Mouse (Mus musculus): ENCODE measurements around the gene Pik3c2b.

The Pik3c2b gene

DNA sequence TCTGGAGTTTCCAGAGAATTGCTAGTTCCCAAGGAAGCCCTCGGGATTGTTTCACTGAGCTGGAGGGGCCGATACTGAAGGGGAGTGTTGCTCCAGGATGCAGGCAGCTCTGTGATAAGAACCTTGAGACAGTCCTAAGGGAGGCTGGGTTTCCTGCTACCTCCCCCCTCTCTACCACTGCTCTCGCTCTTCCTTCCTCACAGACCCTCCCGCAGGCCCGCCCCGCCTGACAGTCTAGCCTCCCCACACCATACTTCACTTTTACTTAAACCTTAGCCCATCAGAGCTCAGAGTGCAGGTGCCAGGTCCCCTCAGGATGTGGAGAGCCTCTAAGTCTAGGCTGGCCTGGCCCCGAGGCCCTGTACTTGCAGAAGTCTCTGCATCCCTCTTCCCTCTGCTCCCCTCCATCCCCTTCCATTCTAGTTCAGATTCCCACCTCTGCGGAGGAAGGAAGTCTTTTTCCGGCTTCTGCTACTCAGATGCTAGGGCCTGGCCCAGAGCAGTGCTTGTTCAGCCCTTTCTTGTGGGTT, 27.9 kb downstream of the Pik3c2b start:
- peak; percentile 70 for DNase-seq

DNA sequence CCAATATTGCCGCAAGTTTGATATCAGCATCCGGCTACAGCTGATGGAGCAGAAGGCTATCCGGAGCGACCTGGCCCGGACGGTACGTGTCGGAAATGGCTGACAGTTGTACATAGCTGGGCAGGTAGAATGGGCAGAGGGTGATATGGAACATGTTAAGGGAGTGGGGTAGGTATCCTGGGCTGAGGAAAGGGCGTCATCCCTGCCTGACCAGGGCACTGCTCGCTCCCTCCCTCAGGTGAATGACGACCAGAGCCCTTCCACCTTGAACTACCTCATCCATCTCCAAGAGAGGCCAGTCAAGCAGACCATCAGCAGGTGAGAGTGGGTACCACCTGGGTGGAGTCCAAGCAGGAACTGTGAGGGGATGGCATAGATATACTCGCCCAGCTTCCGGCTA, 29.1 kb downstream of the Pik3c2b start:
- DNase-seq, result no peak

DNA sequence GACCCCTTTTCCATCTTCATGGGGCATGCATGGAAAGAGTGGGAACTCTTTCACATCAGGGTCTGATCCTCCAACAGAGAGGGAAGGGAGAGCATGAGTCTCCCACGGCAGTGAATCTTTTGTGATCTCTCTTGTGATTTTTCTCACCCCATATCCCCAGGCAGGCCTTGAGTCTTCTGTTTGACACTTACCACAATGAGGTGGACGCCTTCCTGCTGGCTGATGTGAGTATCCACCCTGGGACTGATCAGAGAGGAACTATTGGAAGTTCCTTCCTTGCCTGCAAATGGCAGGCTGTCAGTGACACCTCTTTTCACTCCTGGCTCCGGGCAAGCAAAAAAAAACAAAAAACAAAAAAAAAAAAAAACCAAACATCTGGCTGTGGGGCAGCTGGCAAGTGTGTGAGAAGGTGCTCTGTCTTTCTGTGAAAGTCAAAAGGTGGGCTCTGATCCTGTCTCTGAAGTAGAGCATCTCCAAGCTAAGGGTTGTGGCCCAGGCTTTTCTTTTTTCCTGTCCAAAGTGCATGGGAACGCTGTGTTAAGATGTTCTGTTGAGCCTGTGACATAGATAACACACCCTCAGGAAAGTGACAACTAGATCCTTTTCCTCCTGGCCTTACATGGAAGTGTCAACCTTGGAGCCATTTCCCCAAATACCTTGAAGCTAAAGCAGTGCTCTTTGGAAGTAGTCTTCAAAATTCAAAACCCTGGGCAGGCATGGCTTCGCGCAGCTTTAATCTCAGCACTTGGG, 30.4 kb downstream of the Pik3c2b start:
- DNase-seq, result no peak

DNA sequence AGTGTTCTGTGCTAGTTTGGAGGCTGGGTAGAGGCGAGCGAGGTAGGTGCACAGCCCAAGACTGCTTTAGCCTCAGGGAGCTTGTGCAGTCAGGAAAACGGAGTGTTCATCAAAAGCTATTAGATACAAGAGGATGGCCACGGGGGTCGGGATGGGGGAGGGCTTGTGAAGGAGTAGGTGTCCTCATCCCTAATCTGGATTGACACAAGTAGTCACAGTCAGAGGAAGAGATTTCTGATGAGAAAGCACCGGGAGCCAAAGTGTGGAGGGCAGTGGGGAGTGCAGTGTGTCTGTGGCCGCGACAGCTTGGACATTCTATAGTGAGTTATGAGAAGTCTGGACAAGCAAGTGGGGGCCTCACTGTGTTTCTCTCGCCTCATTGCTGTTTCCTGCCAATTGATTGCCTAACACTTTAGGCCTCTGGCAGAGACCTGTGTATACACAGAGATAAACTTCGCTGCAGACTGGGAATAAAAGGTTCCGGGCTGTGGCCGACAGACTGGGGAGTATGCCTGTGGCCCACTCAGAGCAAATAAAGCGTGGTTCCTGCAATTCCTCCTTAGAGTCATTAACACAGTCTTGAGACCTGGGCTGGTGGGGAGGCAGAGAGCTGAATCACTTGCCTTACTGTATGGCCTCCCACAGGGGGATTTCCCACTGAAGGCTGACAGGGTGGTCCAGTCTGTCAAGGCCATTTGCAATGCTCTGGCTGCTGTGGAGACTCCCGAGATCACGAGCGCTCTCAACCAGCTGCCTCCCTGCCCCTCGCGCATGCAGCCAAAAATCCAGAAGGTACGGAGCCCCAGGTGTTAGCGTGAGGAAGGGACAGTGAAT, 31.4 kb downstream of the Pik3c2b start:
- no peak for DNase-seq

DNA sequence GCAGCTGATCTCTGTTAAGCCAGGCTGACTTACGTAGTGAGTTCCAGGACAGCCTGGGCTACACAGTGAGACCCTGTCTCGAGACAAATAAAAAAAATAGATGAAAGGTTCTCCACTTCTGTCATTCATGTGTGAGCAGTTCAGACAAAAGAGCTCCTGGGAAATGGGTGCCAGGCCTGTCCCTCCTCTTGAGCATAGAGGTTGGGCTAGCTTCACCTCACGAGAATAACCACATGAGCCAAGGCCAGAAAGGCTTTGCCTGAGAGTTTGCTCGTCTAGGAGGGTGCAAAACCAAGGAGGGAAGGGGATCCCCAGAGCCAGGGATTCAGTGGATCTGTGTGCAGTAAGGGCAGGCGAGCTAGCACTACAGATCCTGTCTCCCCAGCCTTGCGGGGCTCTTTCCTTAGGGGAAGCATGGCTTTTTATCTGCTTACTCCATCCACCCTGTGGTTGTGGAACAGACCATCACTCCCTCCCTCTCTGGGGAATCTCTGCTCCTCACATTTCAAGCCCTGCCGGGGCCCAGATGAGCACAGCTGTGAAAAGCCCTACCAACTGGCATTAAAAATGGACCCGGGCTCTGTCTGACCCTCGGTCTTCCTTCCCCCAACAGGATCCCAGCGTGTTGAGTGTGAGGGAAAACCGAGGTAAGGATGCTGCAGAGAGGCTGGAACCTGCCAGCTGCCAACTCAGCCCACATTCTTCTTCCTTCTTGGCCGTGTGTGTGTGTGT, 32.3 kb downstream of the Pik3c2b start:
- no peak for DNase-seq

DNA sequence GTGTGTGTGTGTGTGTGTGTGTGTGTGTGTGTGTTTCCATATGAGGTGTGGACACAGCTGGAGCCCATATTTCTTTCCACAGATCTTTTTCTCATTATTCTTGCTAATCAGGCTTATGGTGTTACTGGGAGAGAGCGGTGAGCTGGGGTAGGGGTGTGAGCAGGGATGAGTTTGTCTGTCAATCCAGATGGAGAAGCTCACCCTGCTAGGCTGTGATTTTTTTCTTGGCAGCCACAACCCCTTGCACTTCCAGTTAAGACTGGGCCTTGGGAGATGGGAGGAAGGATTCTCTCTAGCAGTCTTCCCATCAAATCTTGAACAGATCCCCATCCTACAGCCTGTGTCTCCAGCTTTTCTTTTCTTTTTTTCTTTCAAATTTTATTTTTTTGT, 32.9 kb downstream of the Pik3c2b start:
- no peak for DNase-seq

DNA sequence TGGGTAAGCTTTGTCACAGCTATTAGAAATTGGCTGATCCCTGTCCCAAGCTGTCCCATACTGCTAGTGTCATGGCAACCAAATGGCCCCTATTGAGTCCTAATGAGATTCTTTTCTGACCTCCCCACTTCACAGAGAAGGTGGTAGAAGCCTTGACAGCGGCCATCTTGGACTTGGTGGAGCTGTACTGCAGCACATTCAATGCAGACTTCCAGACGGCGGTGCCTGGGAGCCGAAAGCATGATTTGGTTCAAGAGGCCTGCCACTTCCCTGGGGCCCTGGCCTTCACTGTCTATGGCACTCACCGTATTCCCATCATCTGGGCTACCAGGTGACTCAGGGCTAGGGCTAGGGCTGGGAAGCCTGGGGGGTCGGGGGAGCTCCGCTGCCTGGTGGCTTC, 34.0 kb downstream of the Pik3c2b start:
- DNase-seq, result no peak

DNA sequence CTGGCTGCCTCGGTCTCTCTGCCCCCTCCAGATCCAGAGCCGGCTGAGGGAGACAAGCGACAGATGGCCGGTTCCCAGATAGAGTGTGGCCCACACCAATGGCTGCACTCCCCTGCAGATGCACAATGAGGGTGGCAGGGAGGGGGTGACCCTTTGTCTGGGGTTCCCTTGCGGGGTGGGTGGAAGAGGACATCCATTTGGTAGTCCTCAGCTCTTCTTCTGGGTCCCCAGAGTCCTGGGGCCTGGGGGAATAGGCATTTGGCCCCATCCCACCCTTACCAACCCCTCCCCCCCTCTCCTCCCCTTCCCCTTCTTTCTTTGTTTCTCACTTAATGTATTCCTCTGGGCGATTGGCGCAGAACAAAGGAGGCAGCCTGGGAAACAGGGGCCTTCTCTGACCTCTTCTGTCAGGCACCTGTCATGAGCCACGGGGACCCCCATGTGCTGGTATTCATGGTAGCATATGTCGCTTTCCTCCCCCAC, 34.7 kb downstream of the Pik3c2b start:
- no peak for DNase-seq

DNA sequence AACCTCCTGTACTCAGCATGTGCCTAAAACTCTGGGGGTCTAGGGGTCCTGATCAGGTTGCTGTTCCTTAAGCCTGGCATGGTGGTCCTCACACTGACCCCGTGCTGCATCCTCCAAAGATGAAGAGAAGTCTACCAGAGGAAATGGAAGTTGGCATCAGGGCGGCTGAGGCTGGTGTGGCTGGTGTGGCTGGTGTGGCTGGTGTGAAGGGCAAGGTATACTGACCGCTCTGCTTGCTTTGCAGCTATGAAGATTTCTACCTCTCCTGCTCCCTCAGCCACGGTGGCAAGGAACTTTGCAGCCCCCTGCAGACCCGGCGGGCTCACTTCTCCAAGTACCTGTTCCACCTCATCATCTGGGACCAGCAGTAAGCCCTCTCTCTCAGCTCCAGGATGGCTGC, 35.2 kb downstream of the Pik3c2b start:
- DNase-seq, result no peak

DNA sequence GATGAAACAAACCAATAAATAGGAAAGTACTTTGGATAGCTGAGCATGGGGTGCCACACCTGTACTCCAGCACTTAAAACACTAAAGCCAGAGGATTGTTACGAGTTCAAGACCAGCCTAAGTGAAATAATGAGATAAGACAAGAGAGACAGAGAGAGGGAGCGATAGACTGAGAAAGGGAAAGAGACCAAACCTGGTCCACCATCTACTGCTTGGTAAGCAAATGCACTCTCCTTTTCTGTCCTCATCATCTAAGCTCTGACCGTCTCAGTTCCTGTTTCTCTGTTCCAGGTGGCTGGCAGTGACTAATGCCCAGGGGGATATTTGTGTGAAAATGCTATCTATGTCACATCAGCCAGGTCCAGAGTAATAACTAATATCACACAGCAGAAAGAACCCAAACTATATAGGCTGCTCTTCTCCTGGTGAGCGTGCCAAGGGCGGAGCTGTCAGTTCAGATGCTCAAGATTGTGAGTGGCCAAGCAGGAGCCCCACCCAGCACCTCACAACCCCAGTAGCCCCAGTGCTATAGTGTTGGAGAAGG, 37.6 kb downstream of the Pik3c2b start:
- DNase-seq, result no peak

DNA sequence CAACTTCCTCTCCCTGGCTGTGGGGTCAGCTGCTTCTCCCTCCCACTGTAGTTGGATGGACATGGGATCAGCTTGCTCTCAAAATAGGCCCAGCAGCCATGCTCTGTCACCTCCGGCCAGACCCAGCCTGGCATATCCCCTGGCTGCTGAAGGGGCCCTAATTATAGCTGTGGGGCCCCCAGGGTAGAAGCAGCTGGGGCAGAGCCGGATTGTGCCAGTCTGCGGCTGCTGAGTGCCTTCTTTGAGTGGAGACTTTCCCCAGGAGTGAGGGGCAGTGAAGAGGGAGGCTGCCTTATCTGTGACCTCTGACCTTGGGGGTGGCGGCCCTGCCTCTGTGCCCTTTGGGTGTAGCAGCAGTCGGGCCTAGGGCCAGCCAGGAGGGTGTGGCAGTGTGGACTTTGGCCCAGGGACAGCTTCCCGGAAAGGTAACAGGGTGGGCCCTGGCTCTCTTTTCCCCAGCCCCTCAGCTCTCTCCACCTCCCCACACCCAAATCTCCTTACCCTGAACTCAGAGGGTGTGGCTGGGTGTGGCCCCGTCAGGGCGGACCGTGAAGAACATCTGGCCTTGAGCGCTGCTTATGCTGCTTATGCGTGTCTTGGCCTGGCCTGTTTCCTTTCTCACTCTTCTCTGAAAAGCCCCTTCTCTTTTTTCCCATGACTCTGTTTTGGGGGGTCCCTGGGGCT, 38.6 kb downstream of the Pik3c2b start:
- no peak for DNase-seq

DNA sequence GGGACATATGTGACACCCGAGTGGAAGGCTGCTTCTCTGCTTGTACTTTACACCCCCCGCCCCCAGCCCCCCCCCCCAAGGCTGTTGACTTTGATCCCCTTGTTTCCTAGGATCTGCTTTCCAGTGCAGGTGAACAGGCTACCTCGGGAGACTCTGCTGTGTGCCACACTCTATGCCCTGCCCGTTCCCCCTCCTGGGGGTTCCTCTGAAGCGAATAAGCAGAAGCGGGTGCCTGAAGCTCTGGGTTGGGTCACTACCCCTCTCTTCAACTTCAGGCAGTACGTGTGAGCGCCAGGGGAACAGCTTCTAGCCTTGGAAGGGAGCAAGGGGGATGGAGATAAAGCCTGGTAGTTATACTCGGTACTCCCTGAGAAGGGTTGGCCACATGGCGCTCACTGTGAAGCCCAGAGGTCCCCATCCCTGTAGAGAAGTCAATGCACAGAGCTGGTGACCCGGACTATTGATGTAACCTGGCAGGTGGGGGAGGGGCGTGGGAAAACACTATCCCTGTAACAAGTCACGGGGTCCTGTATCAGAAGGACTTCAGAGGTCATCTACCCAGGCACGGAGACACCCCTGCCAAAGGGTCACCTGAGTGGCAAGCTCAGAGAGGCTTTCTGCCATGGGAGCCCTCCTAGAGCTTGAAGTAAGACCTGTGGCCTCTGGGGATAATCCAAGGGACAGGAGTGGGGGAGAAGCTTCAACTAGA, 39.4 kb downstream of the Pik3c2b start:
- no peak for DNase-seq

DNA sequence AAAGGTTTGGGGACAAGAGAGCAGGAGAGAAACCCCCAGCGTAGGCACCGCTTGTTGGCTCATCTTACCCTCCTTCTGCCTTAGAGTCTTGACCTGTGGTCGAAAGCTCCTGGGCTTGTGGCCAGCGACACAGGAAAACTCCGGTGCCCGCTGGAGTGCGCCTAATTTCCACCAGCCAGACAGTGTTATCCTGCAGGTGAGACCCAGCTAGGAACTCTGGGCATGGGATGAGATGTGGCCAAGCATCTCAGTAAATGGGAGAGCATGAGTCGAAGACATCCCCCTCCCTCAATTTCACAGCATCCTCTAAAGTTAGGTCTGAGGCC, 39.9 kb downstream of the Pik3c2b start:
- DNase-seq, result no peak

DNA sequence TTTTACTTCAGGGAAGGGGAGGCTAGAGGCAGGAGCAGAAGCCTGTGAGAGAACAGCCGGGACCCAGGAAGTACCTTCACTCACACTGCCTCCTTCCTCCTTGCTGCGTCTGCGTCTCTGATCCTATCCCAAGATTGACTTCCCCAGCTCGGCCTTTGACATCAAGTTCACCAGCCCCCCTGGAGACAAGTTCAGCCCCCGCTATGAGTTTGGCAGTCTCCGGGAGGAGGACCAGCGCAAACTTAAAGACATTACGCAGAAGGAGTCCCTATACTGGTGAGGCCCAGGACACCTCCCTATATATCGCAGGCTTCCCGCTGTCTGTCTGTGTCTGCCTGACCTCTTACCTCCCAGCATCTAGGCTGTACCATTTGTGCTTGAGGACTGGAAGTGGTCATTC, 41.3 kb downstream of the Pik3c2b start:
- DNase-seq, result no peak

DNA sequence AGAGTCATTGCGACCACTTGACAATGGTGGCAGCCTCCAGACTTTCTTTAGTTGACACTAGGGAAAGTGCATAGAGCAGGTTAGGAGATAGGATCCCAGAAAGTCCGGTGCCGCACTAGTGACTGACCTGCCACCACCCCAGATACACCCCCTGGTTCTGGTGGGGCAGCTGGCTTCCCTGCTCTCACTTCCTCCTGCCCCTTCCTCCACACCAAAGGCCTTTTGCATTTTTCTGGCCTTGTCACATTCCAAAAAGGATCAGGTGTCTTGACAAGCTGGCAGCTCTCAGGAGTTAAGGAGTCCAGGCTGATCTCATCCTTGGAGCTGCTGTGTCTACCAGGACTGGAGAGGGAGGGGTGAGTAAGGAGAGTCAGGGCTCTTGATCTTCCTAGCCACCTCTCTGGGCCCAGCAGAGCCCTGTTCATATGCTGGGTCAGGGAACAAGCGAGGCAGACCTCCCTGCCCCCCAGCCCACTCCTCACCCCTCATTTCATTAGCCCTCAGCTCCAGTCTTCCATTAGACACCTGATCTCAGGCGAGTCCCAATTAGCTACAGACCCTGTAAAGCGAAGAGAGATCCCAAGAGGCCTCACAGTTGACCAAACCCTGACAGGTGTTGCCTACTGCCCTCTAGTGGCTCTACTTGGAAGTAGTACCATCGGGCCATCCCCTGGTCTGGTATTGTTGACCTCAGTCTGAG, 41.9 kb downstream of the Pik3c2b start:
- DNase-seq, result peak; percentile 67

DNA sequence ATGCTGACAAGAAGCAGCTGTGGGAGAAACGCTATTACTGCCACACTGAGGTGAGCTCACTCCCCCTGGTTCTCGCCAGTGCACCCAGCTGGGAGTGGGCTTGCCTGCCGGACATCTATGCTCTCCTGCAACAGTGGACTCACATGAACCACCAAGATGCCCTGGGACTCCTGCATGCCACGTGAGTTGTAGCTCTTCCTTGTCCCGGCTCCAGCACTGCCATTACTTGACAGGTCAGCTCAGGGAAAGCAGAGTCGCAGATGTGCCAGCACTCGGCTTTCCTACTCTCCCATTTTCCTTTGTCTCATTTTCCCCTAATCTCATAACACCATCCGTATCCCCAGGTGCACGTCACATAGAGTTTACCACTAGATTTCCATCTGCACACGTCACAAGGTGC, 42.7 kb downstream of the Pik3c2b start:
- DNase-seq, result no peak

DNA sequence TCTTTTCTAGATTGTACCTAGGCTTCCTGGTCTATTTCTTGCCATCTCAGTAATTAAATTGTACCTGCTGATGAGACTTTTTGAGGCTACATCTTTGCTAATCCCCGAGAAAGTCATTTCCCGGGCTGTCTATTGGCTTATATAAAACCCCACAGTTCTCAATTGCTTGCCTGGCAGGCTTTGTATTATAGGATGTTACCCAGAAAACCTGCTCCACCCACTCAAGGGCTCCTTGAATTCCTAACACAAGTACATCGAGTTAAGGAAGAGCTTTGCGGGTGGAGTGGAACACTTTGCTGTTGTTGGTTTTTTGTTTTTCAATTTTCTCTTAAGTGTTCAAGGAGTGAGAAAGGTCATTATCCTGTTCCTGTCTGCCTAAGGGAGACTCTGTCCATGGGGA, 43.9 kb downstream of the Pik3c2b start:
- no peak for DNase-seq

DNA sequence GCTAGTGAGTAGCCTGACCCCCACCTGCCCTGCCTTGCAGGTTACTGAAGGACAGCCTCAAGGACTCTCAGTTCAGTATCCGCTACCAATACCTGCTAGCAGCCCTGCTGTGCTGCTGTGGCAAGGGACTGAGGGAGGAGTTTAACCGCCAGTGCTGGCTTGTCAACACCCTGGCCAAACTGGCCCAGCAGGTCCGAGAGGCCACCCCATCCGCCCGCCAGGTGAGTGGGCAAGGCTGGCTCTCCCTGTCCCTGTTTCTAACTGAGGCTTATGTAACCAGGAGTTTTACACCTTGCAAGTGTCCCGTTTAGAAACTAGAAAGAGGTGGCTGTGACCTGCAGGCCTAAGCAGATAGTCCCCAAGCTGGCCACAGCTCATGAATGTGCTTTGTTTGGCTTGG, 45.2 kb downstream of the Pik3c2b start:
- DNase-seq, result no peak

DNA sequence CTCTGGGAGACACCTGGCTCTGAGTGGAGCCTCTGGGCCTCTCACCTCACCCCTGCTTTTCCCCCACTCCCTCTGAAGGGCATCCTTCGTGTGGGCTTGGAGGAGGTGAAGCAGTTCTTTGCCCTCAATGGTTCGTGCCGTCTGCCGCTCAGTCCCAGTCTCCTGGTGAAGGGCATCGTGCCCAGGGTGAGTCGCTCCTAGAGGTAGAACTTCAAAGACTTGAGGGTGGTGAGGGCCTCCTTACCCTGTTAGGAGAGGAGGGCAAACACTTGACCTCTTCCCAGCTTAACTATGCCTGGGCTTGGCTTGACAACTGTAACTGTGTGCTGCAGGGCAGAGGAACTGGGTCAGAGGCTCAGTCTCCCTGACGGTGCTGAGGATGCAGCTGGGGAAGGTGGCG, 46.0 kb downstream of the Pik3c2b start:
- DNase-seq, result no peak

DNA sequence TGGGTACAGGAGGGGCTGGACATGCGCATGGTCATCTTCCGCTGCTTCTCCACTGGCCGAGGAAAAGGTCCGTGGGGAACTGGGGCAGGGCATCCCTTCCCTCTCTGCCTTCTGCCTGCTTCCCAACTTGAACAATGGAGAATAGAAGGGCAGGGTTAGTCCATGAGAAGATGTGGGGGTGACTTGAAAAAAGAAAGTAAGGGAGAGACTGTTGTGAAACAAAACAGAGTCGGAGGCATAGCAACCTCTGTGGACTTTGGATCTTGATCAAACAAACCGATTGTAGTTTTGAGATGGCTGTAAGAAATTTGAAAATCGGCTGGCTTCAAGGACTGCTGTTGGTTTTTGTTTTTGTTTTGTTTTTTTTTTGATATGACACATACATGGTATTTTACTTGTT, 48.3 kb downstream of the Pik3c2b start:
- no peak for DNase-seq

Measured in thymus, postnatal 4 days (tissue).